Mouse (Mus musculus) testis, adult 2 months (tissue): Measurements from ENCODE around the gene Hoxa4.

Experiments used
- CTCF ChIP-seq: fragments of 200-500 bp; IDR thresholded peaks from 2 replicates; pipeline ENCODE4 v1.5.1; 2012; ENCODE audit warnings: low read depth, mild to moderate bottlenecking, inconsistent platforms, low read length, moderate library complexity; ENCODE audit not compliant: control insufficient read depth, insufficient read depth, insufficient replicate concordance
- POLR2A ChIP-seq: fragments of 200-500 bp; IDR thresholded peaks from 2 replicates; pipeline ENCODE4 v1.6.1; 2012; ENCODE audit warnings: low read depth, mild to moderate bottlenecking, inconsistent platforms, low read length, moderate library complexity; ENCODE audit not compliant: control insufficient read depth

- no peak for TF ChIP-seq POLR2A
- TF ChIP-seq CTCF: no peak
These were observed at the start of gene Hoxa4 for GRCm38 (mm10) chr6:52190906-52191810.
